Mouse (Mus musculus) adipocyte (in vitro differentiated cells): ENCODE data around the gene Pkd1l2.

Source experiments
- DNase-seq: peaks from one replicate; pipeline ENCODE4 v3.0.0-alpha.2; 2016; ENCODE audit warnings: low spot score

Pkd1l2 gene

GRCm38 (mm10) chr8:117082399-117082872, at the start of gene Pkd1l2:
Gene Pkd1l2, minus strand, starts transcription at chr8:117082449.
- DNase-seq, result no peak

GRCm38 (mm10) chr8:117127063-117127462, 44.8 kb upstream of the Pkd1l2 start:
- DNase-seq, result no peak

- DNase-seq, result no peak
These were observed 44.2 kb upstream of the Pkd1l2 start for GRCm38 (mm10) chr8:117126411-117126810.

GRCm38 (mm10) chr8:117125854-117126253, 43.6 kb upstream of the Pkd1l2 start:
- no peak for DNase-seq

- peak; percentile 90 for DNase-seq
These were observed 41.8 kb upstream of the Pkd1l2 start for GRCm38 (mm10) chr8:117123850-117124633.

GRCm38 (mm10) chr8:117121277-117121676, 39.0 kb upstream of the Pkd1l2 start:
- DNase-seq, result no peak

GRCm38 (mm10) chr8:117118409-117118808, 36.2 kb upstream of the Pkd1l2 start:
- no peak for DNase-seq

GRCm38 (mm10) chr8:117116534-117116933, 34.3 kb upstream of the Pkd1l2 start:
- no peak for DNase-seq

GRCm38 (mm10) chr8:117115676-117116446, 33.6 kb upstream of the Pkd1l2 start:
- peak; percentile 36 for DNase-seq

GRCm38 (mm10) chr8:117115094-117115493, 32.8 kb upstream of the Pkd1l2 start:
- DNase-seq, result no peak

GRCm38 (mm10) chr8:117112261-117112660, 30.0 kb upstream of the Pkd1l2 start:
- DNase-seq, result peak; percentile 25

GRCm38 (mm10) chr8:117111641-117112040, 29.4 kb upstream of the Pkd1l2 start:
- peak; percentile 54 for DNase-seq

GRCm38 (mm10) chr8:117109801-117110390, 27.6 kb upstream of the Pkd1l2 start:
- peak; percentile 62 for DNase-seq

- no peak for DNase-seq
These were observed 26.9 kb upstream of the Pkd1l2 start for GRCm38 (mm10) chr8:117109018-117109711.

GRCm38 (mm10) chr8:117107533-117107932, 25.3 kb upstream of the Pkd1l2 start:
- peak; percentile 73 for DNase-seq

- peak; percentile 87 for DNase-seq
These were observed 15.4 kb upstream of the Pkd1l2 start for GRCm38 (mm10) chr8:117097564-117098191.

- no peak for DNase-seq
These were observed 14.9 kb upstream of the Pkd1l2 start for GRCm38 (mm10) chr8:117097051-117097563.

GRCm38 (mm10) chr8:117095647-117096046, 13.4 kb upstream of the Pkd1l2 start, which contains the start of gene Bco1:
Gene Bco1, plus strand, starts transcription at chr8:117095854.
- DNase-seq, result peak; percentile 34

GRCm38 (mm10) chr8:117094053-117094452, 11.8 kb upstream of the Pkd1l2 start:
- peak; percentile 66 for DNase-seq

- no peak for DNase-seq
These were observed 7.6 kb upstream of the Pkd1l2 start for GRCm38 (mm10) chr8:117089802-117090201.

- no peak for DNase-seq
These were observed 4.8 kb upstream of the Pkd1l2 start for GRCm38 (mm10) chr8:117087036-117087435.
